Mouse (Mus musculus) embryonic fibroblast, embryonic 13.5 days (primary cell): ENCODE measurements around the gene Mfsd5. TPM values are rescaled to one million over a fixed set of nuclear protein-coding genes. Genes with fewer than 3 reads are reported as not detected.
A peak's percentile ranks its signal among the peaks of the same experiment; 100 is the strongest.

Experiments used
- H3K27ac ChIP-seq: 2 replicates; pipeline ENCODE4 v1.5.1; 2012; ENCODE audit warnings: low read length, control low read depth, inconsistent platforms; ENCODE audit not compliant: insufficient read depth
- H3K4me1 ChIP-seq: 2 replicates; pipeline ENCODE4 v1.6.1; 2011; ENCODE audit warnings: low read length; ENCODE audit not compliant: control insufficient read depth, insufficient read depth
- H3K4me3 ChIP-seq: 2 replicates; pipeline ENCODE4 v1.5.1; 2011; ENCODE audit warnings: mild to moderate bottlenecking, control low read depth, low read length; ENCODE audit not compliant: insufficient read depth
- CTCF ChIP-seq: IDR thresholded peaks from 2 replicates; pipeline ENCODE4 v1.5.1; 2011; ENCODE audit warnings: mild to moderate bottlenecking, control low read depth, low read length, moderate library complexity, borderline replicate concordance; ENCODE audit not compliant: insufficient read depth
- POLR2A ChIP-seq: IDR thresholded peaks from 2 replicates; pipeline ENCODE4 v1.6.1; 2011; ENCODE audit warnings: low read depth, mild to moderate bottlenecking, control low read depth, low read length, moderate library complexity
- polyA plus RNA-seq: library from polyadenylated mRNA; stranded (reverse); fragments of >200 nt; gene quantifications from 2 replicates; pipeline ENCODE4 v1.2.4, GENCODE M21; 2011; ENCODE audit warnings: low read depth; ENCODE audit not compliant: missing spikeins, insufficient read length

The Mfsd5 gene
- polyA plus RNA-seq, 1 experiment = 47.3 TPM

- H3K4me3 ChIP-seq = no peak overlapping the region
Observed at GRCm38 (mm10) chr15:102308717-102309116, 29.5 kb downstream of the Mfsd5 start.

GRCm38 (mm10) chr15:102310074-102310845, 31.0 kb downstream of the Mfsd5 start:
- H3K4me3 ChIP-seq = no peak overlapping the region
- H3K4me1 ChIP-seq = no peaks in the 10 kb centered on the region
- H3K27ac ChIP-seq = no peak overlapping the region
- no peak for TF ChIP-seq CTCF
- TF ChIP-seq POLR2A = no peak

More at GRCm38 (mm10) chr15:102308717-102309116, 29.5 kb downstream of the Mfsd5 start:
- Histone ChIP-seq H3K4me1 (no peaks in the 10 kb centered on the region), H3K27ac (no peak overlapping the region)
- TF ChIP-seq CTCF (no peak), POLR2A (no peak)

- Histone ChIP-seq H3K4me3 (no peak overlapping the region), H3K4me1 (no peaks in the 10 kb centered on the region), H3K27ac (no peak overlapping the region)
- TF ChIP-seq CTCF (no peak), POLR2A (no peak)
Observed at GRCm38 (mm10) chr15:102311489-102311888, 32.2 kb downstream of the Mfsd5 start.

DNA sequence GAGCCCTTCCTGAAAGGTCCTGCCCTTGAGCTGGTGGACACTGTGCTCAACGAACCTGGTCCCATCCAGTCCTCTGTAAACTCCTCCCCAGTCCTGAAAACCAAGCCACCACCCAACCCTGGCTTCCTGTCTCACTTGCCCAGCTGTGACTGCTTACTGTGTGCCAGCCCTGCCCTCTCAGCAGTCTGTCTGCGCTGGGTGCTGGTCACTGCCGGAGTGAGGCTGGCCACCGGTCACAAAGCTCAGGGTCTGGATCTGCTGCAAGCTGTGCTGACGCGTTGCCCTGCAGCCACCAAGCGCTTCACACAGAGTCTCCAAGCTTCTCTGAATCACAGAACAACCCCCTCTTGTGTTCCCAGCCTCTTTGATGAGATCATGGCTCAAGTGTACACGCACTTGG, 36.0 kb downstream of the Mfsd5 start:
- no peak overlapping the region for H3K27ac ChIP-seq
- H3K4me1 ChIP-seq = no peaks in the 10 kb centered on the region
- TF ChIP-seq POLR2A (no peak), CTCF (no peak)
- H3K4me3 ChIP-seq = no peak overlapping the region

GRCm38 (mm10) chr15:102316263-102316662, 37.0 kb downstream of the Mfsd5 start:
- TF ChIP-seq CTCF (peak; percentile 74; the same call in 1 of the 2 replicates), POLR2A (no peak)
- Histone ChIP-seq H3K4me1 (no peaks in the 10 kb centered on the region), H3K4me3 (no peak overlapping the region), H3K27ac (no peak overlapping the region)

GRCm38 (mm10) chr15:102324654-102325473, 45.6 kb downstream of the Mfsd5 start:
- TF ChIP-seq CTCF (no peak), POLR2A (no peak)
- Histone ChIP-seq H3K4me3 (no peak overlapping the region), H3K4me1 (no peaks in the 10 kb centered on the region), H3K27ac (no peak overlapping the region; the same call in 1 of the 2 replicates)

- Histone ChIP-seq H3K4me1 (no peaks in the 10 kb centered on the region), H3K27ac (peak within 1 kb of the TSS; percentile 73; the same call in 1 of the 2 replicates), H3K4me3 (peak within 1 kb of the TSS; percentile 86)
- TF ChIP-seq POLR2A = peak; percentile 70
- TF ChIP-seq CTCF = no peak
Observed at GRCm38 (mm10) chr15:102326022-102326576, 46.8 kb downstream of the Mfsd5 start, which contains the start of gene Pfdn5. Pfdn5 (plus strand) TSS chr15:102326116.

DNA sequence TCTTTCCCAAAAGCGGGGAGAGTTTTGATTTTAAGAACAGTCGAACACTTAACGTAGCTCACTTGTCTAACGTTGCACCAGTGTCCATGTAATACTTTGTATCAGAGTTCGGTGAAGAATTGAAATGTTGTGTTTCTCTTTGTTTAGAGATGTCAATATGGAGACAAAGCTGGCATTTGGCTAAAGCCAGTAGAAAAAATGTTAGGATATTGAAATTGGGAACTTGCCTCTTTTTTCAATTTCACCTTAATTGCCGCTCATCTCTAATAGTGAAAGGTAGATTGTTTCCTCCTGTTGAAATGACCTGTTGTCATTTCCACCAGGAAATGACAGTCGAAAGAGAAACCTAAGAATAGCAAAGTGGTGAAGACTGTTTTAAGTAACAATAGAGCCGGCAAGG, 47.6 kb downstream of the Mfsd5 start:
- Histone ChIP-seq H3K27ac (no peak overlapping the region), H3K4me3 (peak overlapping the region; percentile 86), H3K4me1 (no peaks in the 10 kb centered on the region)
- TF ChIP-seq POLR2A (no peak), CTCF (no peak)

Other genes starting within 250 kb of the Mfsd5 start
- gene Eif4b, start 205.7 kb upstream of the Mfsd5 start, polyA plus RNA-seq = 309 and 317 TPM in 2 replicates
- 61.8 and 71.1 TPM in 2 replicates for gene Tns2, start 179.0 kb upstream of the Mfsd5 start, polyA plus RNA-seq
- gene Spryd3, start 143.2 kb upstream of the Mfsd5 start, polyA plus RNA-seq = 35.5 and 36.0 TPM in 2 replicates
- gene Igfbp6, start 135.1 kb upstream of the Mfsd5 start, polyA plus RNA-seq = 43.0 and 55.0 TPM in 2 replicates
- gene Soat2, start 128.9 kb upstream of the Mfsd5 start, polyA plus RNA-seq = 1.3 and 2.6 TPM in 2 replicates
- 40.9 and 49.5 TPM in 2 replicates for gene Zfp740, start 76.2 kb upstream of the Mfsd5 start, polyA plus RNA-seq
- 36.5 and 42.7 TPM in 2 replicates for gene Csad, start 74.7 kb upstream of the Mfsd5 start, polyA plus RNA-seq
- gene Itgb7, start 47.5 kb upstream of the Mfsd5 start, polyA plus RNA-seq = 0.51 TPM in 1 of 2 replicates, not detected in the other
- gene Rarg, start 21.9 kb upstream of the Mfsd5 start, polyA plus RNA-seq = 70.6 and 91.2 TPM in 2 replicates
- gene Gm9918, start 8.9 kb upstream of the Mfsd5 start, polyA plus RNA-seq = 0.30 TPM in 1 of 2 replicates, not detected in the other
- gene Espl1, start 16.8 kb downstream of the Mfsd5 start, polyA plus RNA-seq = 14.5 and 20.1 TPM in 2 replicates
- gene Pfdn5, start 46.7 kb downstream of the Mfsd5 start, polyA plus RNA-seq = 239 and 257 TPM in 2 replicates
- gene Myg1, start 52.3 kb downstream of the Mfsd5 start, polyA plus RNA-seq = 35.7 and 42.8 TPM in 2 replicates
- 107 and 109 TPM in 2 replicates for gene Aaas, start 71.3 kb downstream of the Mfsd5 start, polyA plus RNA-seq
- gene Sp7, start 87.7 kb downstream of the Mfsd5 start, polyA plus RNA-seq = 0.52 and 1.1 TPM in 2 replicates
- 42.6 and 51.9 TPM in 2 replicates for gene Sp1, start 126.7 kb downstream of the Mfsd5 start, polyA plus RNA-seq
- not detected in 2 replicates for gene Amhr2, start 165.9 kb downstream of the Mfsd5 start, polyA plus RNA-seq
- 127 and 155 TPM in 2 replicates for gene Prr13, start 179.6 kb downstream of the Mfsd5 start, polyA plus RNA-seq
- gene Pcbp2, start 191.1 kb downstream of the Mfsd5 start, polyA plus RNA-seq = 653 and 702 TPM in 2 replicates
- not detected in 2 replicates for gene Gm10337, start 224.3 kb downstream of the Mfsd5 start, polyA plus RNA-seq
- 19.1 and 20.9 TPM in 2 replicates for gene Map3k12, start 237.6 kb downstream of the Mfsd5 start, polyA plus RNA-seq
- 39.5 and 44.5 TPM in 2 replicates for gene Tarbp2, start 238.7 kb downstream of the Mfsd5 start, polyA plus RNA-seq
- gene Npff, start 245.5 kb downstream of the Mfsd5 start, polyA plus RNA-seq = 1.2 and 1.4 TPM in 2 replicates